Mouse (Mus musculus): ENCODE data around the gene Ccdc9. TPM values are rescaled to one million over a fixed set of nuclear protein-coding genes. Genes with fewer than 3 reads are reported as not detected.

The Ccdc9 gene
- total and polyA plus RNA-seq, 2 experiments from 2014 or later, result 13.6 to 31.5 TPM

DNA sequence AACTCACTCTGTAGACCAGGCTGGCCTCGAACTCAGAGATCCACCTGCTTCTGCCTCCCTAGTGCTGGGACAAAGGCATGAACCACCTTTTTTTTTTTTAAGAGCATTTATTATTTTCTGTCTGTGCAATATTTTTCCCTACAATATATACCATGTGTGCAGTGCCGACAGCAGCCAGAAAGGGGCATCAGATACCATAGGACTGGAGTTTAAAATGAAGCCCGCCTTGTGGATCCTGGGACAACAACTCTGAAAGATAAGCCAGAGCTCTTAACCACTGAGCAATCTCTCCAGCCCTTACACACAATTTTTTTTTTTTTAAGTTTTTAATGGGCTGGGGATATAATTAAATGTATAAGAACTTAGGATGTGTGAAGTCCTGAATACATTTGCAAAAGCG lies 7.8 kb upstream of the Ccdc9 start:
- H3K27ac ChIP-seq (ENCODE audit: low read depth, low read length), result no peak overlapping the region
- no peaks in the 10 kb centered on the region for H3K27me3 ChIP-seq (ENCODE audit: insufficient read depth, low read length)
- H3K9ac ChIP-seq (replicated peaks; ENCODE audit: low read length, poor library complexity, severe bottlenecking), result no peak overlapping the region
- 31% methylated on average over 4 of the region's 4 CpGs for WGBS
- no peak overlapping the region for H3K4me3 ChIP-seq (ENCODE audit: low read depth, low read length)
- peaks cover 4% of the 10 kb centered on the region; the same call in 1 of the 2 replicates for H3K4me1 ChIP-seq (ENCODE audit: insufficient read depth, low read length)
- H3K36me3 ChIP-seq (ENCODE audit: insufficient read depth, low read length), result no peaks in the 10 kb centered on the region
- ATAC-seq (ENCODE audit: low FRiP score) (peak; percentile 38), DNase-seq (ENCODE audit: low spot score) (peak; percentile 64)
- TF ChIP-seq CTCF (IDR thresholded peaks at IDR 0.05), result peak; percentile 40; the same call in 1 of the 2 replicates
- peak overlapping the region; percentile 77; the same call in 1 of the 2 replicates for H3K4me2 ChIP-seq (ENCODE audit: low read depth, low read length, poor library complexity, severe bottlenecking)
- H3K9me3 ChIP-seq (ENCODE audit: low read length), result no peaks in the 10 kb centered on the region

DNA sequence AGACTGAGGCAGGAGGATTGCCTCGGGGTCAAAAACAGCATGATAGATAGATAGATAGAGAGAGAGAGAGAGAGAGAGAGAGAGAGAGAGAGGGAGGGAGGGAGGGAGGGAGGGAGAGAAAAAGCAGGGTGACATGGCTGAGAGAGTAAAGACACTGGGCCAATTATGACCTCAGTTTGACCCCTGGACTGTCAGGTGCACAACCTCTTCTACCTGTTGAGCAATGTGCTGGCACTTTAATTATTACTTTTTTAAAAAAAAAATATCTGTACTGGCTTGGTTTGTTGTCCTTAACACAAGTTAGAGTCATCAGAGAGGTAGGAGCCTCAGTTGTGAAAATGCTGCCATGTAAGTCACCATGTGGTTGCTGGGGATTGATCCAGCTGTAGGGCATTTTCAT lies 1.2 kb upstream of the Ccdc9 start:
- Histone ChIP-seq H3K27ac (ENCODE audit: low read depth, low read length) (no peak overlapping the region), H3K4me3 (ENCODE audit: low read depth, low read length) (no peak overlapping the region), H3K36me3 (ENCODE audit: insufficient read depth, low read length) (peaks cover 8% of the 10 kb centered on the region), H3K4me1 (ENCODE audit: insufficient read depth, low read length) (0 out of 2 replicates have a peak, but pooled peaks cover 6% of the 10 kb centered on the region), H3K9me3 (ENCODE audit: low read length) (no peaks in the 10 kb centered on the region), H3K27me3 (ENCODE audit: insufficient read depth, low read length) (no peaks in the 10 kb centered on the region), H3K9ac (replicated peaks; ENCODE audit: low read length, poor library complexity, severe bottlenecking) (no peak overlapping the region), H3K4me2 (ENCODE audit: low read depth, low read length, poor library complexity, severe bottlenecking) (no peak overlapping the region)
- TF ChIP-seq CTCF (IDR thresholded peaks at IDR 0.05), result no peak
- WGBS, result 76% methylated on average over 1 of the region's 1 CpGs
- DNase-seq (ENCODE audit: low spot score) (no peak), ATAC-seq (ENCODE audit: low FRiP score) (no peak)

DNA sequence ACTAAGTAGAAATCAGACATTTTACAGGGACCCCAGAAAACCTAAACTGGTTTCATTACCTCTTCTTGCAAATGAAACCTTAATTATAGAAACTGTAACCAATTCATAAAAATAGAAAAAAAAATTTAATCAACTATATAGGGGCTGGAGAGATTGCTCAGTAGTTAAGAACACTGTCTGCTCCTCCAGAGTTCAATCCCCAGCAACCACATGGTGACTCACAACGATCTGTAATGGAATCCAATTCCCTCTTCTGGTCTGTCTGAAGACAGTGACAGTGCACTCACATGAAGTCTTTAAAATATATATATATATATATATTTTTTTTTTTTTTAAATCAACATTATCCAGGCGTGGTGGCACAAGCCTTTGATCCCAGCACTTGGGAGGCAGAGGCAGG lies 421 bp upstream of the Ccdc9 start:
- WGBS, result 79% methylated on average over 2 of the region's 2 CpGs

DNA sequence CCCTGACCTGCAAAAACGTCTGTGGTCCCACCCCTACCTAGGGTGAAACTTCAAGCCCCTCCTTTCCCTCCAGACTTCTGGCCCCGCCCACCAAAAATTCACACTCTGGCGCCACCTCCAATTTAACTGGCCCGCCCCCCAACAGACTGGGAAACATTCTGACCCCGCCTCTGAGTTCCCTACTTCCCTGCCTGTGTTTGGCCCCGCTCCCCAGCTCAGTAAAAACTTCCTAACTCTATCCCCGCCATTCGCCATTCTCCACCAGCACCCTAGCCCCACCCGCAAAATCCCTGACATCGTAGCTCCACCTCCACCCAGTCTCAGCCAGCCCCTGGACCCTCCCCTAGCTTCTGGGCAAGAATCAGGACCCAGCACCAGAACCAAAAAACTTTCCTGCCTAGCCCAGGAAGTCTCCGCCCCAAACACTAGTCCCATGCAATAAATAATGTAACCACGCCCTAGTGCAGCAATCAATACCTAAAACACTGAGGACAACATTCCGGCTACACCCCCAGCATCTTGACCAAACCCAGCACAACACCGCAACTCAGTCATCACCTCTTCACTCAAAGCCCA lies 1.1 kb downstream of the Ccdc9 start:
- WGBS, result 4% methylated on average over 14 of the region's 14 CpGs

More for the DNA sequence above, 421 bp upstream of the Ccdc9 start:
- H3K27ac ChIP-seq (ENCODE audit: low read depth, low read length), result peak overlapping the region; percentile 85
- TF ChIP-seq CTCF (IDR thresholded peaks at IDR 0.05), result no peak
- no peak for DNase-seq (ENCODE audit: low spot score)
- no peaks in the 10 kb centered on the region for H3K9me3 ChIP-seq (ENCODE audit: low read length)
- H3K4me1 ChIP-seq (ENCODE audit: insufficient read depth, low read length), result 0 out of 2 replicates have a peak, but pooled peaks cover 6% of the 10 kb centered on the region
- H3K27me3 ChIP-seq (ENCODE audit: insufficient read depth, low read length), result no peaks in the 10 kb centered on the region
- H3K4me3 ChIP-seq (ENCODE audit: low read depth, low read length), result peak overlapping the region; percentile 52
- peak overlapping the region; percentile 59 for H3K4me2 ChIP-seq (ENCODE audit: low read depth, low read length, poor library complexity, severe bottlenecking)
- H3K9ac ChIP-seq (replicated peaks; ENCODE audit: low read length, poor library complexity, severe bottlenecking), result 0 out of 2 replicates have a peak overlapping the region, but pooled peaks have one; percentile 57
- peaks cover 14% of the 10 kb centered on the region for H3K36me3 ChIP-seq (ENCODE audit: insufficient read depth, low read length)
- no peak for ATAC-seq (ENCODE audit: low FRiP score)

DNA sequence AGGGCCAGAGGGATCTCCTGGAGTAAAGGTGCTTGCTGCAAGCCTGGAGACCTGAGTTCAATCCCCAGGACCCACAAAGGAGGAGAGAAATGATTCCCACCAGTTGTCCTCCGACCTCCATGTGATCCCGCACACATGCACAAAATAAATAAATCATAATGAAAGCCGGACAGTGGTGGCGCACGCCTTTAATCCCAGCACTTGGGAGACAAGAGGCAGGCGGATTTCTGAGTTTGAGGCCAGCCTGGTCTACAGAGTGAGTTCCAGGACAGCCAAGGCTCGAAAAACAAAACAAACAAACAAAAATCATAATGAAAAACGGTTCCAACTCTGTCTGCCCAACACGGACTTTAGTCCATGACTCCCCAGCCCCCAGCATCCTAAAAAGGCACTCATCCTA lies 1.7 kb downstream of the Ccdc9 start:
- Histone ChIP-seq H3K4me1 (ENCODE audit: insufficient read depth, low read length) (0 out of 2 replicates have a peak, but pooled peaks cover 6% of the 10 kb centered on the region), H3K4me3 (ENCODE audit: low read depth, low read length) (no peak overlapping the region), H3K9me3 (ENCODE audit: low read length) (no peaks in the 10 kb centered on the region), H3K27me3 (ENCODE audit: insufficient read depth, low read length) (no peaks in the 10 kb centered on the region), H3K4me2 (ENCODE audit: low read depth, low read length, poor library complexity, severe bottlenecking) (no peak overlapping the region), H3K27ac (ENCODE audit: low read depth, low read length) (no peak overlapping the region), H3K36me3 (ENCODE audit: insufficient read depth, low read length) (peaks cover 27% of the 10 kb centered on the region), H3K9ac (replicated peaks; ENCODE audit: low read length, poor library complexity, severe bottlenecking) (no peak overlapping the region)
- DNase-seq (ENCODE audit: low spot score) (no peak), ATAC-seq (ENCODE audit: low FRiP score) (no peak)
- WGBS, result 70% methylated on average over 9 of the region's 9 CpGs
- TF ChIP-seq CTCF (IDR thresholded peaks at IDR 0.05), result no peak

More for the DNA sequence above, 1.1 kb downstream of the Ccdc9 start:
- Histone ChIP-seq H3K27ac (ENCODE audit: low read depth, low read length) (0 out of 2 replicates have a peak overlapping the region, but pooled peaks have one; percentile 85), H3K27me3 (ENCODE audit: insufficient read depth, low read length) (no peaks in the 10 kb centered on the region), H3K9me3 (ENCODE audit: low read length) (no peaks in the 10 kb centered on the region), H3K36me3 (ENCODE audit: insufficient read depth, low read length) (peaks cover 25% of the 10 kb centered on the region), H3K4me1 (ENCODE audit: insufficient read depth, low read length) (0 out of 2 replicates have a peak, but pooled peaks cover 6% of the 10 kb centered on the region), H3K9ac (replicated peaks; ENCODE audit: low read length, poor library complexity, severe bottlenecking) (no peak overlapping the region), H3K4me3 (ENCODE audit: low read depth, low read length) (peak overlapping the region; percentile 52), H3K4me2 (ENCODE audit: low read depth, low read length, poor library complexity, severe bottlenecking) (peak overlapping the region; percentile 59)
- no peak for DNase-seq (ENCODE audit: low spot score)
- no peak for TF ChIP-seq CTCF (IDR thresholded peaks at IDR 0.05)
- peak; percentile 41 for ATAC-seq (ENCODE audit: low FRiP score)

DNA sequence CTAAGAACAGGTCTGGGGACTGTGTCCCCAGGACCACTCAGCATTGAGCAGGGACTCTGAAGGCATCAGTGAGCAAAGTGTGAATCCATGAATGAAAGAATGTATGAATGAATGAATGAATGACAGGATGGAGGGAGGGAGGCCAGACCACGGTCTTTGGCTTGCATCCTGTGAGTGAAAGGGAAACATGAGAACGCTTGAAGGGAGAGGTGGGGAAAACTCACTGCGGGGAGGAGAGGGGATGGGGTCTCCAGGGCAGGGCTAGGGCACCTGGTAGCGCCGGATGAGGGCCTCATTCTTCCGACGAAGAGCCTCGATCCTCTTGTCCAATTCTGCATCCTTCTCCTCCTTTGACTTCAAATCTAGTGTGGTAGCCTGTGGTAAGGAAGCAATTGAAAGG lies 2.6 kb downstream of the Ccdc9 start:
- Histone ChIP-seq H3K27me3 (ENCODE audit: insufficient read depth, low read length) (no peaks in the 10 kb centered on the region), H3K36me3 (ENCODE audit: insufficient read depth, low read length) (peaks cover 27% of the 10 kb centered on the region), H3K9me3 (ENCODE audit: low read length) (no peaks in the 10 kb centered on the region), H3K4me3 (ENCODE audit: low read depth, low read length) (no peak overlapping the region), H3K9ac (replicated peaks; ENCODE audit: low read length, poor library complexity, severe bottlenecking) (no peak overlapping the region), H3K27ac (ENCODE audit: low read depth, low read length) (no peak overlapping the region), H3K4me1 (ENCODE audit: insufficient read depth, low read length) (0 out of 2 replicates have a peak, but pooled peaks cover 6% of the 10 kb centered on the region), H3K4me2 (ENCODE audit: low read depth, low read length, poor library complexity, severe bottlenecking) (no peak overlapping the region)
- ATAC-seq (ENCODE audit: low FRiP score) (no peak), DNase-seq (ENCODE audit: low spot score) (no peak)
- no peak for TF ChIP-seq CTCF (IDR thresholded peaks at IDR 0.05)
- WGBS, result 93% methylated on average over 8 of the region's 8 CpGs

Measured in midbrain, postnatal 0 days (tissue).